Mouse (Mus musculus) forebrain, postnatal 0 days (tissue): ENCODE data around the gene Nfkb1. TPM values are rescaled to one million over a fixed set of nuclear protein-coding genes. Genes with fewer than 3 reads are reported as not detected.
A peak's percentile ranks its signal among the peaks of the same experiment; 100 is the strongest.

Experiments
- ATAC-seq: fragments of 200-750 bp; cut with Nextera tagmentation; 2 replicates; pipeline ENCODE4 v1.8.0; 2017; ENCODE audit warnings: mild to moderate bottlenecking, moderate library complexity
- DNase-seq: peaks from one replicate; pipeline ENCODE4 v3.0.0-alpha.2; 2015
- H3K27ac ChIP-seq: fragments of 300-500 bp; sonication (generic); 2 replicates; pipeline ENCODE4 v1.5.1; 2014; ENCODE audit warnings: low read depth, mild to moderate bottlenecking, antibody characterized with exemption, low read length, moderate library complexity, mixed read lengths
- H3K27me3 ChIP-seq: fragments of 300-500 bp; sonication (generic); 2 replicates; pipeline ENCODE4 v1.6.1; 2014; ENCODE audit warnings: mild to moderate bottlenecking, low read length, mixed read lengths; ENCODE audit not compliant: insufficient read depth
- H3K36me3 ChIP-seq: fragments of 300-500 bp; sonication (generic); 2 replicates; pipeline ENCODE4 v1.6.1; 2014; ENCODE audit warnings: mild to moderate bottlenecking, moderate library complexity; ENCODE audit not compliant: insufficient read depth
- H3K4me1 ChIP-seq: fragments of 300-500 bp; sonication (generic); 2 replicates; pipeline ENCODE4 v1.6.1; 2014; ENCODE audit warnings: antibody characterized with exemption; ENCODE audit not compliant: insufficient read depth
- H3K4me2 ChIP-seq: fragments of 300-500 bp; sonication (generic); 2 replicates; pipeline ENCODE4 v1.6.1; 2014; ENCODE audit warnings: low read depth, mild to moderate bottlenecking, moderate library complexity
- H3K4me3 ChIP-seq: fragments of 300-500 bp; sonication (generic); 2 replicates; pipeline ENCODE4 v1.5.1; 2014; ENCODE audit warnings: low read depth, low read length, mixed read lengths
- H3K9ac ChIP-seq: fragments of 300-500 bp; sonication (generic); 2 replicates; pipeline ENCODE4 v1.6.1; 2014; ENCODE audit warnings: mild to moderate bottlenecking
- H3K9me3 ChIP-seq: fragments of 300-500 bp; sonication (generic); 2 replicates; pipeline ENCODE4 v1.6.1; 2016; ENCODE audit warnings: low read length
- CTCF ChIP-seq: sonication (generic); IDR thresholded peaks from 2 replicates; pipeline ENCODE4 v1.5.1; 2016; ENCODE audit warnings: antibody characterized with exemption, control low read depth, low read depth
- WGBS: fragments of 180-500 bp; shearing (Covaris S2); extraction: QIAGEN DNeasy Blood & Tissue Kit; methylation state at CpG from one replicate; pipeline ENCODE4 v1.1.7; 2014; 5-methylcytosine and 5-hydroxymethylcytosine counted together
- polyA plus RNA-seq: library from polyadenylated mRNA; unstranded; fragments of >200 nt; fragmentation: Nextera tagmentation; extraction: Ambion mirVana; gene quantifications from 2 replicates; pipeline ENCODE4 v1.2.1, GENCODE M21; 2015
- total RNA-seq: library from RNA; depleted of rRNA; stranded (reverse); fragments of >200 nt; gene quantifications from 2 replicates; pipeline ENCODE4 v1.2.3, GENCODE M21; 2014

The Nfkb1 gene
- total and polyA plus RNA-seq, 2 experiments from 2014 or later, result 4.4 to 22.5 TPM

DNA sequence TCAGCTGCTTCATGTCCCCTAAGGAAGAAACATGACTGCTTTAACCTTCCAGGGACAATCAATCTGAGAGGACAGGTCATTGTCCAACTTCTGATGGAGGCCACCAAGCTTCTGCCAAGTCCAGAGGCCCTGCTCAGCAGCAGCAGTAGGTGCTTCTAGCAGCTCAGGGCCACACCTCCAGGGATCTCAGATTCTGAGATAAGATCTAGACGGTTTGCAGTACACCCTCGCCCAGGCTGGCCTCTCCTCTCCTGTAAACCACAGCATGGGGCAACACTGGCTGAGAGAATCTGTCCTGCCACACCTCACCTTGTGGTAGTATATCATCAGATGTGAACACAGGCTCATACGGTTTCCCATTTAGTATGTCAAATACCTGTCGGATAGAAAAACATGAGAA, 100.9 kb downstream of the Nfkb1 start:
- DNase-seq, result no peak
- 90% methylated on average over 4 of the region's 4 CpGs for WGBS
- no peak for TF ChIP-seq CTCF
- H3K4me1 ChIP-seq, result no peaks in the 10 kb centered on the region
- peaks cover 44% of the 10 kb centered on the region for H3K36me3 ChIP-seq
- H3K9ac ChIP-seq, result no peak overlapping the region
- no peak overlapping the region for H3K27ac ChIP-seq
- no peak overlapping the region for H3K4me3 ChIP-seq
- H3K27me3 ChIP-seq, result no peaks in the 10 kb centered on the region
- no peak overlapping the region for H3K4me2 ChIP-seq
- no peak for ATAC-seq
- H3K9me3 ChIP-seq, result no peaks in the 10 kb centered on the region

DNA sequence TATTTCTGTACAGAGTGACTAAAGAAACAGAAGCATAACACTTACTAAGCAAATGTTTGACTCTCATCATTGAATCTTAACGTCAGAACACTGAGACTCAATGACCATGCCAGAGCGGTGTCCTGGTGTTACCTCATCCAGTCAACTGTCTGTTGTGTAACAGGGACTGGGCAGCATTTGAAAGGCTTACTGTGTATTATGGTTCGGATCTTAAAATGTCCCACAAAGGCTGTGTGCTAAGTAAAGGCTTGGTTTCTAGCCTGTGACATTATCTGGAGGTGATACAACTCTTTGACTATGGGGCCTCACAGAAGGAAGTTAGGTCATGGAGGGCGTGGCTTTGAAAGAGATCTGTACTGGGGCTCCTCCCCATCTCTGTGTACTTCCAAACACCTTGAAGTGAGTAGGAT, 104.9 kb downstream of the Nfkb1 start:
- no peak overlapping the region for H3K9ac ChIP-seq
- peaks cover 42% of the 10 kb centered on the region for H3K36me3 ChIP-seq
- 85% methylated on average over 4 of the region's 4 CpGs for WGBS
- no peaks in the 10 kb centered on the region for H3K4me1 ChIP-seq
- no peak overlapping the region for H3K4me2 ChIP-seq
- H3K4me3 ChIP-seq, result no peak overlapping the region
- no peak for DNase-seq
- no peak for ATAC-seq
- TF ChIP-seq CTCF, result no peak
- no peaks in the 10 kb centered on the region for H3K9me3 ChIP-seq
- H3K27me3 ChIP-seq, result no peaks in the 10 kb centered on the region
- H3K27ac ChIP-seq, result no peak overlapping the region

DNA sequence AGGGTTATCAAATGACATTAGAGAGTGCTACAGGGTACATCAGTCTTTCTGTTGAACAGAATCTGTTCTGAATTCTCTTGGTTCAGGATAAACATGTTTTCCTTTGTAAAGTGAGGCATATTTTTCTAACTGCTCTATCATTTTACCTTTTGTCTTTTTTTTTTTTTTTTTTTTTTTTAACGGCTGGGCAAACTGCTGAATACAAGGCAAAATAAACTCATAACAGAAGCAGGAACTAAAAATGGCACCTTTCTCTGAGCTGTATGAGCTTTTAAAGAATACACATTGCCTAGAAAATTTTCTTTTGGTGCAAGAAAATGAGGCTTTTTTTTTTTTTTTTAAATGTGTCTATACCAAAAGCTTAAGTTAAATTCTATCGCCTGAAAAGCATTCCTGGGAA, 105.3 kb downstream of the Nfkb1 start:
- Histone ChIP-seq H3K27me3 (no peaks in the 10 kb centered on the region), H3K4me2 (no peak overlapping the region), H3K4me3 (no peak overlapping the region), H3K27ac (no peak overlapping the region), H3K9ac (no peak overlapping the region), H3K36me3 (peaks cover 38% of the 10 kb centered on the region), H3K4me1 (no peaks in the 10 kb centered on the region), H3K9me3 (no peaks in the 10 kb centered on the region)
- 76% methylated on average over 2 of the region's 2 CpGs for WGBS
- TF ChIP-seq CTCF, result no peak
- no peak for ATAC-seq
- no peak for DNase-seq

DNA sequence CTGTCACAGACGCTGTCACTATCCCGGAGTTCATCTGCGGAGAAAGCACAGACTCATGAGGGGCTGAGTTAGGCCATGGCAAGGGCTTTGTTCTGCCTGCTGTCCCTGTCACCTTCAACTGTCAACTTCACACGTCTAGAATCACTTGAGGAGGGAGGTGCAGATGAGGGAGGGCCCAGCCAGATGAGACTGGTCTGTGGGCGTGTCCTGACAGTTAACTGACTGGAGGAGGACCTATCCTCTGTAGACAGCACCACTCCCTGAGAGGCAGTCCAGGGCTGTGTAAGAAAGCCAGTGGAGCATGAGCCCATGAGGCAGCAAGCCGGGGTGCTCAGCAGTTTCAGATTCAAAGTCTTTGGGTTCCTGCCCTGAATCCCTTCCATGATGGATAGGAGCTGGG, 105.9 kb downstream of the Nfkb1 start:
- no peak overlapping the region for H3K4me3 ChIP-seq
- WGBS, result 62% methylated on average over 6 of the region's 6 CpGs
- no peaks in the 10 kb centered on the region for H3K9me3 ChIP-seq
- no peak overlapping the region for H3K27ac ChIP-seq
- peaks cover 32% of the 10 kb centered on the region for H3K36me3 ChIP-seq
- no peak for ATAC-seq
- TF ChIP-seq CTCF, result no peak
- no peak overlapping the region for H3K9ac ChIP-seq
- no peaks in the 10 kb centered on the region for H3K27me3 ChIP-seq
- DNase-seq, result no peak
- H3K4me1 ChIP-seq, result no peaks in the 10 kb centered on the region
- no peak overlapping the region for H3K4me2 ChIP-seq

DNA sequence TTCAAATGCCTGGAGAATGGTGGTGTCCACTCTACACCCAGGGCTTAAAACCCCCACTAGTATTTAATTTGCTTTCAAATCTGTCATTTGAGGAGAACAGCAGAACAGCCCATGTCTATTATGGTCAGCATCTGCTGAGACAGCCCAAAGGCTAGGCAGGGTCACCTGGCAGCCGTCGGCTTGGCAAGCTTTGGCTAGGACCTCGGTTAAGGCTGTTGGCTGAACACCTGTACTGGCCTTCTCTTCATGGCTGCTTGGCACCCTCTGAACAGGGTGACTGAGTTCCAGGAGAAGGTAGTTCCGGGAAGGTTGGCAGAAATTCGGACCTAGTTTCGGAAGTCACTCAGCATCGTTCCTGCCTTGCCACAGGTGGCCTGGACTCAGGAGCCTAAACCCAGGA, 109.1 kb downstream of the Nfkb1 start:
- H3K36me3 ChIP-seq, result peaks cover 15% of the 10 kb centered on the region; the same call in 1 of the 2 replicates
- WGBS, result 77% methylated on average over 7 of the region's 7 CpGs
- ATAC-seq (0 out of 2 replicates have a peak, but pooled peaks have one; percentile 1), DNase-seq (no peak)
- no peak overlapping the region for H3K4me2 ChIP-seq
- H3K4me3 ChIP-seq, result no peak overlapping the region
- H3K9ac ChIP-seq, result no peak overlapping the region
- H3K9me3 ChIP-seq, result no peaks in the 10 kb centered on the region
- no peaks in the 10 kb centered on the region for H3K4me1 ChIP-seq
- no peak overlapping the region for H3K27ac ChIP-seq
- TF ChIP-seq CTCF, result no peak
- H3K27me3 ChIP-seq, result no peaks in the 10 kb centered on the region

DNA sequence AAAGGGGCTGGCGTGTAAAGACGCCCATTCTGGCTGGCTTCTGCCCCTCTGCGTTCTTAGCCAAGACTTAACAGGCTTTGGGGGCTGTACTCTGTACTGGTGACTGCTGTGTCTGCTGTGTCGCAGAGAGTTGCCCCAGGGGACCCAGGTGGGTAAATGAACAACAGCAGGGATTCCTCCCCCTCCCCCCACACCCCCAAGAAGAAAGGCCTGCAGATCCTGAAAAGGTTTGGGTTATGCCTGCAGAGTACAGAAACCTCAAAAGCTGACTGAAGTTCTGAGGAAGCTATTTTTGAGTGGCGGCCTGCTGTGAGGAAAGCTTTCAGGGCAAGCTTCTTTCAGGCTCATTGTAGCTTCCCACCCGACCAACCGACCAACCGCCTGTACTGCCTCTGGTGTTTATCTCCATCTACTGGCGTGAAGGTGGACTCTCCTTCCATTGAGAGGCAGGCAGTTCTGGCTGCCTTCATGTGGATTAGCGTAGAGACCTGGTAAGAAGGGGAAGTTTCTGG, 109.7 kb downstream of the Nfkb1 start:
- Histone ChIP-seq H3K9ac (no peak overlapping the region), H3K4me2 (no peak overlapping the region), H3K4me1 (no peaks in the 10 kb centered on the region), H3K27ac (no peak overlapping the region), H3K27me3 (no peaks in the 10 kb centered on the region), H3K36me3 (peaks cover 15% of the 10 kb centered on the region; the same call in 1 of the 2 replicates), H3K4me3 (no peak overlapping the region), H3K9me3 (no peaks in the 10 kb centered on the region)
- TF ChIP-seq CTCF, result peak; percentile 76
- DNase-seq, result peak; percentile 66
- WGBS, result 13% methylated on average over 10 of the region's 10 CpGs
- ATAC-seq, result peak; percentile 90

DNA sequence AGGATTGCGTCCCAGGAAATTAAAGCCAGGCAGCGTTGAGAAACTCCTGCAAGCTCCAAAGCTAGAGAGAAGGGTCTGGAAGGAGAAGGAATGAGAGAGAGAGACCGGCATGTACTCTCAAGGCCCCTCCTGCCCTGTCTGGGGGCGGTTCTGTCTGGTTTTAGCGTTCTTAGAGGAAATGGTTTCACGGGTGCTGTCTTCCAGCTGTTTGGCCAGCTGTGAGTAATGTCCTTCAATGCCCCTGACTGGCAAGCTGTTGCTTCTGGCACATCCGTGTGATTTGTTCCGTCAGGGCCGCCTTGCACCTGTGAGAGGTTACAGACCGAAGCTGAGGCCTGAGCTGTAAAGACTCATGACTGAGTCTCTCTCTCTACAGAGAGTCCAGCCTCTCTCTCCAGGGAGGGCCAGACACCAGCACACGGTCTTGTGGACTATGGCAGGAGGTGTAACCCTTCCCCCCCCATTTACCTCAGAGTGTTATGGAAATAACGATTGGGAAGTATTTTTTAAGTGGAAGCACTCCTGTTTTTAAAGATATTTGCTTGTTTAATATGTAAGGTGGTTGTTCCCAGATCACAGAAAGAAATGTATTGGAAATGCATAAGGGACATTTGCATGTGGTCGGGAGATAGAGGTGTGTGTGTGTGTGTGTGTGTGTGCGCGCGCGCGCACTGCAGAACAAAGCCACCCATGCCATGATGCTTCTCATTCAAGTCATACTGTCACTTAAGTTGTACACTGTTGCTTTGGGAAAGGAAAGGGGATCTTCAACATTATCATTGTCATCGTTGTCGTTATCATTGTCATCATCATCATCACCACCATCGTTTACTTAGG, 110.7 kb downstream of the Nfkb1 start:
- no peak for DNase-seq

More for the DNA sequence above, 110.7 kb downstream of the Nfkb1 start:
- H3K4me1 ChIP-seq, result no peaks in the 10 kb centered on the region
- no peaks in the 10 kb centered on the region for H3K27me3 ChIP-seq
- WGBS, result 83% methylated on average over 21 of the region's 21 CpGs
- H3K27ac ChIP-seq, result no peak overlapping the region
- no peak overlapping the region for H3K4me3 ChIP-seq
- no peak overlapping the region for H3K9ac ChIP-seq
- ATAC-seq, result no peak
- H3K36me3 ChIP-seq, result peaks cover 12% of the 10 kb centered on the region; the same call in 1 of the 2 replicates
- TF ChIP-seq CTCF, result no peak
- no peak overlapping the region for H3K4me2 ChIP-seq
- no peaks in the 10 kb centered on the region for H3K9me3 ChIP-seq
